Mouse (Mus musculus) E14TG2a.4 (cell line): ENCODE measurements around the gene Sdhb.

Experiments used
- CTCF ChIP-seq: conservative IDR thresholded peaks from 2 replicates; pipeline ENCODE4 v1.5.1; 2014; ENCODE audit warnings: low read length
- NANOG ChIP-seq: IDR thresholded peaks from 2 replicates; pipeline ENCODE4 v1.6.1; 2014; ENCODE audit warnings: borderline replicate concordance, low read length, mixed read lengths
- POU5F1 ChIP-seq: IDR thresholded peaks from 2 replicates; pipeline ENCODE4 v1.6.1; 2014; ENCODE audit warnings: low read length, borderline replicate concordance

DNA sequence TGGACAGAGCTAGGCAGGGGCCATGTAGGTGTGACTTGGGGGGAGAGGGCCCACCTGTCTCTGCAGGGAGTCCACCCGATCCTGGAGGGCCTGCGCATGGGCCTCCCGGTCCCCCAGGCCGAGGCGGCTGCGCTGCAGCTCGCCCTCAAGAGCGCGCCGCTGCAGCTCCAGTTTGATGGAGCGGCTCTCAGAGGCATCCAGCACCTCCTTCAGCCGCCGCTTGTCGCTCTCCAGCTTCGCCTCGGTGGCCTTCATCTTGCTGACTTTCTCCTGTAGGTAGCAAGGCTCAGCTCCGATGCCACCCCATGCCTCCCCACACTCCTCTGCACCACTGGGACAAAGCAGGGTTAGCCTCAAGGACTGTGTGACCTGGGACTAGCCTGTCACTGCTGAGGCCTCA lies 59.2 kb downstream of the Sdhb start:
- TF ChIP-seq CTCF (no peak), POU5F1 (no peak), NANOG (no peak)
